Mouse (Mus musculus) inflammation-experienced regulatory T-cells, adult 6 months (primary cell): ENCODE data around the gene Tap1. TPM values are rescaled to one million over a fixed set of nuclear protein-coding genes. Genes with fewer than 3 reads are reported as not detected.
"Not testable (repeated sequence)": the region's sequence is repeated elsewhere in the genome, so short reads cannot be mapped to it uniquely, and the experiment has no call there.

Experiments used
- ATAC-seq: one replicate; pipeline ENCODE4 v1.8.0; 2017
- polyA plus RNA-seq, 3 experiments: library from polyadenylated mRNA; unstranded; fragments of 100-300 nt; shearing (Covaris generic); gene quantifications; one replicate each; pipeline ENCODE4 v1.2.1; 2017

Tap1 gene
- polyA plus RNA-seq, 3 experiments from 2014 or later: 174 to 216 (median 189) TPM

- no peak for ATAC-seq
These were observed 17.8 kb downstream of the Tap1 start for GRCm38 (mm10) chr17:34205021-34205745.

- ATAC-seq: peak; percentile 47
These were observed 18.4 kb downstream of the Tap1 start for GRCm38 (mm10) chr17:34205746-34206176.

GRCm38 (mm10) chr17:34206731-34207130, 19.4 kb downstream of the Tap1 start:
- ATAC-seq: no peak

GRCm38 (mm10) chr17:34207456-34207855, 20.1 kb downstream of the Tap1 start:
- no peak for ATAC-seq

- no peak for ATAC-seq
These were observed 20.5 kb downstream of the Tap1 start for GRCm38 (mm10) chr17:34207866-34208265.

GRCm38 (mm10) chr17:34208421-34208820, 21.1 kb downstream of the Tap1 start:
- ATAC-seq: no peak

GRCm38 (mm10) chr17:34209680-34210079, 22.3 kb downstream of the Tap1 start:
- ATAC-seq: no peak

GRCm38 (mm10) chr17:34210599-34210998, 23.2 kb downstream of the Tap1 start:
- no peak for ATAC-seq

GRCm38 (mm10) chr17:34211746-34212365, 24.5 kb downstream of the Tap1 start:
- ATAC-seq: peak; percentile 79

GRCm38 (mm10) chr17:34213936-34214335, 26.6 kb downstream of the Tap1 start:
- no peak for ATAC-seq

- no peak for ATAC-seq
These were observed 27.8 kb downstream of the Tap1 start for GRCm38 (mm10) chr17:34215176-34215575.

GRCm38 (mm10) chr17:34217216-34217928, 30.0 kb downstream of the Tap1 start:
- no peak for ATAC-seq

GRCm38 (mm10) chr17:34217986-34218385, 30.6 kb downstream of the Tap1 start:
- no peak for ATAC-seq

GRCm38 (mm10) chr17:34218675-34219074, 31.3 kb downstream of the Tap1 start:
- ATAC-seq: peak; percentile 76

- ATAC-seq: peak; percentile 51
These were observed 31.7 kb downstream of the Tap1 start for GRCm38 (mm10) chr17:34219096-34219495.

GRCm38 (mm10) chr17:34219801-34220200, 32.4 kb downstream of the Tap1 start:
- ATAC-seq: not testable (repeated sequence)

GRCm38 (mm10) chr17:34220401-34220800, 33.0 kb downstream of the Tap1 start:
- not testable (repeated sequence) for ATAC-seq

- no peak for ATAC-seq
These were observed 37.5 kb downstream of the Tap1 start for GRCm38 (mm10) chr17:34224816-34225215.

- no peak for ATAC-seq
These were observed 38.1 kb downstream of the Tap1 start for GRCm38 (mm10) chr17:34225426-34225825.

GRCm38 (mm10) chr17:34225911-34226310, 38.6 kb downstream of the Tap1 start:
- ATAC-seq: not testable (repeated sequence)

GRCm38 (mm10) chr17:34230971-34231370, 43.6 kb downstream of the Tap1 start:
- ATAC-seq: not testable (repeated sequence)

GRCm38 (mm10) chr17:34232021-34232420, 44.7 kb downstream of the Tap1 start:
- not testable (repeated sequence) for ATAC-seq

- peak; percentile 72 for ATAC-seq
These were observed 47.6 kb downstream of the Tap1 start for GRCm38 (mm10) chr17:34234926-34235325.
